Mouse (Mus musculus): ENCODE data around the gene Bhlha15. TPM values are rescaled to one million over a fixed set of nuclear protein-coding genes. Genes with fewer than 3 reads are reported as not detected.

Gene Bhlha15
- total RNA-seq, 2 experiments from 2014 or later: 0.05 TPM; not detected in 1

DNA sequence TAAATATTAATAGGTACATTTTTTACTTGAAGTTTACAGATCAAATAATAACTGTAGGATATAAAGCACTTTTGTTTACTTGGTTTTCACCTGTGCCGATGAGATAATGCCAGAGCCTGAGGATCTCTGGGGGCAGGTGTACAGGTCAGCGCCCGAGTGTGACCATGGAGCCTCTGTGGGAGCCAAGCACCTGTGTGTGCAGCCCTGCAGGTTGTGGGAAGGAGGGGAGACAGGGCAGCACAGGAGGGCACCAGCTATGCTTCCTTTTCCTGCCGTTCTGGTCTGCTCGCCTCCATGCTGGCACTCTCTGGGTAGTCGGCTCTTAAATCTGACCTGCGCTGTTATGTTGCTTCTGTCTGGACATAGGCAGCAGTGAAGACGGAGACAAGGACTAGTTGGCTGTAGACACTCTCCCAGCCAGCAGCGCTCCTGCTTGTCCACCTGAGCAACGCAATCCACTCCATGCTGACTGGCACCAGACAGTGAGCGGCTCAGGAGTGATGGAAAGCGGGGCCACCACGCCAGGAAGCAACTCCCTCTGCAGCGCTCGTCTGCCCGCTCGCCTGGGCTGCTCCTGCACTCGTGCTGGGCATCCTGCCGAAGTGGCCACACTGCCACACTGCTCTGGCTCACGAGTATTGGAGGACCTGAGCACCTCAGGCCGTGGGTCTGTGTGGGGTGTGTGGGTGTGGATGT, 5.6 kb upstream of the Bhlha15 start:
- ATAC-seq (replicated peaks; ENCODE audit: low FRiP score, low TSS enrichment, poor library complexity, severe bottlenecking): no peak

- ATAC-seq (replicated peaks; ENCODE audit: low FRiP score, low TSS enrichment, poor library complexity, severe bottlenecking): no peak
Measured at GRCm38 (mm10) chr5:144188422-144188821, 1.7 kb upstream of the Bhlha15 start.

DNA sequence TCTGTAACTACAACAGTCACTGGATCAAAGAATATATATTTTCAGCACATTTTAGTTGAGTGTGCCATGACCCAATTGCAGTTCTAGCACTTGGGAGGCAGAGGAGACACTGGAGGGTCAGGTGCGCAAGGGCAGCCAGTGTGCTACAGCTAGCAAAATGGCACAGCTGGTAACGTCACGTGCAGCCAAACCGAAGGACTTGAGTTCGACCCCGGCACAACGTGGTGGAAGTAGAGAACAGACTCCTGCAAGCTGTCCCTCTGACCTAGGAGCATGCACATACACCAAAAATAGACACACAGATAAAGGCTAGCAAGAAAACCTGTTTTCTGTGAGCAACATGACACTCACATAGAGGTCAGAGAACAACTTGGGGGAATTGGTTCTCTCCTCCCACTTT, 759 bp upstream of the Bhlha15 start:
- no peak for ATAC-seq (replicated peaks; ENCODE audit: low FRiP score, low TSS enrichment, poor library complexity, severe bottlenecking)

DNA sequence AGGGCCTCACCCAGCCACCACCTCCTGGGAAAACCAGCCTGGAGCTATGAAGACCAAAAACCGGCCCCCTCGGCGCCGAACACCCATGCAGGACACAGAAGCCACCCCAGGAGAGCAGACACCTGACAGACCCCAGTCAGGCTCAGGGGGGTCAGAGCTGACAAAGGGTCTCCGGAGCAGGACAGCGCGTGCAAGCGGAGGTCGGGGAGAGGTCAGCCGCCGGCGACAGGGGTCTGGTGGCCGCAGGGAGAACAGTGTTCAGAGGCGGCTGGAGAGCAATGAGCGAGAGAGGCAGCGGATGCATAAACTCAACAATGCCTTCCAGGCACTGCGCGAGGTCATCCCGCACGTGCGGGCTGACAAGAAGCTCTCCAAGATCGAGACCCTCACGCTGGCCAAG, 940 bp downstream of the Bhlha15 start:
- no peak for ATAC-seq (replicated peaks; ENCODE audit: low FRiP score, low TSS enrichment, poor library complexity, severe bottlenecking)

DNA sequence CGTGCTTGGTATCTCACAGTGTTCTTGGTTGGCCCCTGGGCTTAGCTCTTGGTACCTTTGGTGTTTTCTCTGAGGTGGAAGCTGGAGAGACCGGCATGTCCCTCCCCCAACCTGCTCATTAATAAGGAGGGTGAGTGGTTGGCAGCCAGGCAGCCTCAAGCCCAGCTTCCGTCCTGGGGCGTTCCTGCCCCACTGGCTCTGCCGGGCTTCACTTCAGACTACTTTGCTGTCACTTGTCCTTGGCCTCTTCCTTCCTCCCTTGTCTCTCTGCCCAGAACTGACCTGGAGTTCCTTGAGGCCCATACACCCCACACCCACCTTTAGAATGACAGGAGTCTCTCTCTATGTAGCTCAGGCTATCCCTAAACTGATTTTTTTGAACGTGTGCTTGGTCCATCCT, 2.6 kb downstream of the Bhlha15 start:
- ATAC-seq (replicated peaks; ENCODE audit: low FRiP score, low TSS enrichment, poor library complexity, severe bottlenecking): no peak

DNA sequence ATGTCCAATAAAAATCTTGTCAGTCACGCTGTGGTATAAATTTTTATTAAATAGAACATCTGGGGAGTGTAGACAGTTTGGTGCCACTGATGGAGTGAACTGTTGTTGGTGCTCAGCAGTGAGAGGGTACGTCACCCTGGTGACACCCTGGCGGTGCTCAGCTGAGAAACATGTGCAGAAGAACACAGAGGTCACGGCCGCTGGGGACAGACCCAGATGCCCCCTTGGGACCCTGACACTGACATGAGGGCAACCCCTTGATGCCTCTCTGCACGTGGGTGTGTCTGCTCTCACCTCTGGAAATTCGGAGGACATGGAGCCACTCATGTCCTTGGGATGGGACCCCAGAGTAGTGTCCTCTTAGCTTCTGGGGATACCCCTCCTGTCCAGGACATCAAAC, 4.3 kb downstream of the Bhlha15 start:
- ATAC-seq (replicated peaks; ENCODE audit: low FRiP score, low TSS enrichment, poor library complexity, severe bottlenecking): no peak

GRCm38 (mm10) chr5:144195567-144195966, 5.5 kb downstream of the Bhlha15 start:
- ATAC-seq (replicated peaks; ENCODE audit: low FRiP score, low TSS enrichment, poor library complexity, severe bottlenecking): no peak

- ATAC-seq (replicated peaks; ENCODE audit: low FRiP score, low TSS enrichment, poor library complexity, severe bottlenecking): no peak
Measured at GRCm38 (mm10) chr5:144200616-144201015, 10.5 kb downstream of the Bhlha15 start.

DNA sequence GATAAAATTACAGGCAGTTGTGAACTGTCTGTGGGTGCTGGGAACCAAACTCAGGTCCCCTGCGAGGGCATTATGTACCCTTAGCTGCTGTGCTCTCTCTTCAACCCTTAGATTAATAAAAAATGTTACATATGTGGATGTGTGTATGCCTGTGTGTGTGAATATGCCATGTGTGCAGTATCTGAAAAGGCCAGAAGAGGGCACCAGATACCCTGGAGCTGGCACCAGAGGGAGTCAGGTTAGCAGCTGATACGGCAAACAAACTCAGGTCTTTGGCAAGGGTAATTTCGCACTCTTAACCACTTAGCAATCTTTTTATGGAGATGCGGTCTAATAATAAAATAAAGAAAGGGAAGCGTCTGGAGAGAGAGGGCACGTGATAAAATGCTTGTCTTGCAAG, 12.3 kb downstream of the Bhlha15 start:
- ATAC-seq (replicated peaks; ENCODE audit: low FRiP score, low TSS enrichment, poor library complexity, severe bottlenecking): no peak

- ATAC-seq (replicated peaks; ENCODE audit: low FRiP score, low TSS enrichment, poor library complexity, severe bottlenecking): no peak
Measured at GRCm38 (mm10) chr5:144203398-144203959, 13.4 kb downstream of the Bhlha15 start.

GRCm38 (mm10) chr5:144204303-144204702, 14.2 kb downstream of the Bhlha15 start:
- no peak for ATAC-seq (replicated peaks; ENCODE audit: low FRiP score, low TSS enrichment, poor library complexity, severe bottlenecking)

DNA sequence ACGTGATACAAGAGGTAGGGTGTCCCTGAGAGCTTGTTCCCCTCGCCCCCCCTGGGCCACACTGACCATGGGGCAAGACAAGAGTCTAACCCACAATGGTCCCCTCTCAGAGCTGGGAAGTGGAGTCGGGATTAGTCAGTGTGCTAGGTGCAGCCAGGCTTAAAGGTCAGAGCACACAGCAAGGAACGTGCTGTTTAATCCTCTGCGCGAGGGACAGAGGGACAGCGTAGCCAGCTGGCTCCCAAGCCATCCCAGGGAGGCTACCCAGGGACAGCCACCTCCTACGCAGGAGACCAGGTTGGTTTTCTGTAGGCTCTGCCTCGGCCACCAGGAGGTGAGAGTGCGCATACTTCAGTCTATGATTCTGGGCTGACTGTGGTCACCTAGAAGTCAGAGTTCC, 14.8 kb downstream of the Bhlha15 start:
- no peak for ATAC-seq (replicated peaks; ENCODE audit: low FRiP score, low TSS enrichment, poor library complexity, severe bottlenecking)

DNA sequence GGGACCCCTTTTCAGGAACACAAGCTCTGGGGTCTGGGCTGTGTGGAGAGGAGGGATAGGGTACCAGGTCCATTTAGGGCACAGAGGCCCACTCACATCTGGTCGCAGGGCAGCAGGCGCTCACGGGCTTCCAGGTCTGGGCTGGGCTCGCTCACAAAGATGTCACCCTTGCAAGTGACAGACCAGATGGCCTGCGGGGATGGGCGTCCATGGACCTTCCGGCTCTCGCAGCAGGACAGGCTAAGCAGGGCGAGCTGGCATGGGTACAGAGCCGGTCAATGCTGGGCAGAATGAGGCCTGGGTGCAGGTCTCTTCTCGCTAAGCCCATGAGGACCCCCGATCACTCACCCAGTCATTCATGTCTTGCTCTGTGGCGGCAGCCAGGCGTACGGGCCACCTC, 16.0 kb downstream of the Bhlha15 start:
- ATAC-seq (replicated peaks; ENCODE audit: low FRiP score, low TSS enrichment, poor library complexity, severe bottlenecking): no peak

DNA sequence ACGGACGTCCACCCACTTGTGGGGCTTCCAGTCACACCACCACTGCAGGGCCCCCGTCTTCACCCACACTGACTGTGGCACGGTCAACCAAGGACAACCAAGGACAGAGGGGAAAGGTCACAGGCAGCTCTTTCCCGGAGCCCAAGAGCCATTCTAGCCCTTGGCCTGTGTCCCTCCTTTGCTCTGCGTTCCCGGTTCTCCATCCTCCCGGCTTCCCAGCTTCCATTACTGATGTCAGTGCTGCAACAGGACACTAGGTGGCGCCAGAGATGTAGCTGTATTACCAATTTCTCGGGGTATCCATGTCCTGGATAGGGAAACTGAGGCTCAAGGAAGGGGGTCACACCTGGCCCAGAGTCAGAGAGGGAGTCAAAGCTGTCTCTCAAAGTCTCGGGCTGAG, 17.4 kb downstream of the Bhlha15 start:
- ATAC-seq (replicated peaks; ENCODE audit: low FRiP score, low TSS enrichment, poor library complexity, severe bottlenecking): no peak; the same call in 1 of the 2 replicates

DNA sequence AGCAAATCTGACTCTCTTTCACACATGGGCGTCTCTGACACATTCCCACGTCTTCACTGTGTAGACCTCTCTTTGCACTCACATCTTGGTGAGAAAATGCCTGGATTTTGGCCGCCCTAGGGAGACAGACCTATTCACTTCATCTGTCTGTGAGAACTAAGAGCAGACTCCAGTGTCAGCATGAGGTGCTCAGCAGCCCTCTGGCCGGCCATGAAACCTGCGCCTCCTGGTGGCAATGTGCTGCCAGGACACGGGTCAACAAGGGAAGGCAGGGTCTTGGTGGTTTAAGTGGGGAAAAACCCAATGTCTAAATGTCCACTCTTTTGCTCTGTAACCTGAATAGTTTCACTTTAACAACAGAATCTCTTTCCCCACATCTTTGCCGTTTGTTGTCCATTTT, 24.4 kb downstream of the Bhlha15 start:
- peak; percentile 79 for ATAC-seq (replicated peaks; ENCODE audit: low FRiP score, low TSS enrichment, poor library complexity, severe bottlenecking)

- no peak for ATAC-seq (replicated peaks; ENCODE audit: low FRiP score, low TSS enrichment, poor library complexity, severe bottlenecking)
Measured at GRCm38 (mm10) chr5:144215992-144216391, 25.9 kb downstream of the Bhlha15 start.

DNA sequence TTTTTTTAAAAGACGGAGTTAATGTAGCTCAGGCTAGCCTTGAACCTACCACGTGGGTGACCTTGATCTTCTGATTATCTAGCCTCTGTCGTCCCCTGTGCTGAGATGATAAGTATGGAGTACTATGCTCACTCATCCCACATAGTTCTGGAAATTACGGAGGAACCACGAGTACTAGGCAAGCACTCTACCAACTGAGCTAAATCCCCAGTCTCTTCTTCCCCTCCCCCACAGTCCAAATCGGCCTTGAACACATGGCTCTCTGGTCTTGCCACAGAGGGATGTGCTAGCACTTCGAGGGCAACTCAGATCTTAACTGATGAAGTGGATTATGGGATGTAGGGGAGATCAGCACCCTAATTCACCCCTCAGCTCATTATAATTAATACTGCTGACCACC, 28.0 kb downstream of the Bhlha15 start:
- ATAC-seq (replicated peaks; ENCODE audit: low FRiP score, low TSS enrichment, poor library complexity, severe bottlenecking): no peak

DNA sequence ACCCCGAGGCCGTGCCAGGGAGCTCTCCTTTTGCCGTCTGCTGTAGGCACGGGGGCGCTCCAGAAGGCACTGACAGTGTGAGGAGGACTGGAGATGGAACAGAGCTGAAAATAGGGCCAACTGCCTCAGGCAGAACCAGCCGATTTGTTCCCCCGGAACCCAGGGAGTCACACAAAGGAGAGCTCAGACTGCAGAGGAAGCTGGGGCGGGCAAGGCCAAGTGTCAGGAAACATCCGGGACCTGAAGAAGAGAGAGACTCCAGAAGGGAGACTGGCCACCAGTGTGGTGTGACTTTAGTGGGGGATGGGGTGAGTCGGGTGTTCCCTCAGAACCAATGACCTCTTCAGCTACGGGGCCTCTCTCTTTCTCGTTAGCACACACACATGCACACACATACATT, 29.2 kb downstream of the Bhlha15 start:
- no peak for ATAC-seq (replicated peaks; ENCODE audit: low FRiP score, low TSS enrichment, poor library complexity, severe bottlenecking)

GRCm38 (mm10) chr5:144219936-144220335, 29.9 kb downstream of the Bhlha15 start:
- ATAC-seq (replicated peaks; ENCODE audit: low FRiP score, low TSS enrichment, poor library complexity, severe bottlenecking): no peak

GRCm38 (mm10) chr5:144221305-144221704, 31.2 kb downstream of the Bhlha15 start:
- ATAC-seq (replicated peaks; ENCODE audit: low FRiP score, low TSS enrichment, poor library complexity, severe bottlenecking): no peak

- peak; percentile 21 for ATAC-seq (replicated peaks; ENCODE audit: low FRiP score, low TSS enrichment, poor library complexity, severe bottlenecking)
Measured at GRCm38 (mm10) chr5:144222811-144223502, 32.9 kb downstream of the Bhlha15 start.
